Mouse (Mus musculus) intestine, postnatal 0 days (tissue): ENCODE data around the gene Gm12184. TPM values are rescaled to one million over a fixed set of nuclear protein-coding genes. Genes with fewer than 3 reads are reported as not detected.
"Not testable (repeated sequence)": the region's sequence is repeated elsewhere in the genome, so short reads cannot be mapped to it uniquely, and the experiment has no call there.

Experiments used
- ATAC-seq: fragments of 200-750 bp; cut with Nextera tagmentation; 2 replicates; pipeline ENCODE4 v1.8.0; 2017; ENCODE audit warnings: mild to moderate bottlenecking, moderate TSS enrichment, moderate library complexity
- H3K27ac ChIP-seq: fragments of 300-500 bp; sonication (generic); 2 replicates; pipeline ENCODE4 v1.5.1; 2014; ENCODE audit warnings: mild to moderate bottlenecking, low read depth, low read length, moderate library complexity
- H3K27me3 ChIP-seq: fragments of 300-500 bp; sonication (generic); replicated peaks from 2 replicates; pipeline ENCODE4 v1.6.1; 2014; ENCODE audit warnings: low read length, mixed read lengths; ENCODE audit not compliant: control insufficient read depth, insufficient read depth
- H3K36me3 ChIP-seq: fragments of 300-500 bp; sonication (generic); 2 replicates; pipeline ENCODE4 v1.6.1; 2014; ENCODE audit warnings: mild to moderate bottlenecking, moderate library complexity; ENCODE audit not compliant: control insufficient read depth, insufficient read depth
- H3K4me1 ChIP-seq: fragments of 300-500 bp; sonication (generic); replicated peaks from 2 replicates; pipeline ENCODE4 v1.6.1; 2014; ENCODE audit warnings: antibody characterized with exemption, low read length, mixed read lengths; ENCODE audit not compliant: control insufficient read depth, insufficient read depth
- H3K4me2 ChIP-seq: fragments of 300-500 bp; sonication (generic); replicated peaks from 2 replicates; pipeline ENCODE4 v1.6.1; 2014; ENCODE audit warnings: low read depth, mild to moderate bottlenecking, moderate library complexity
- H3K4me3 ChIP-seq: fragments of 300-500 bp; sonication (generic); 2 replicates; pipeline ENCODE4 v1.5.1; 2014; ENCODE audit warnings: low read depth, low read length
- H3K9ac ChIP-seq: fragments of 300-500 bp; sonication (generic); 2 replicates; pipeline ENCODE4 v1.6.1; 2014; ENCODE audit warnings: mild to moderate bottlenecking, low read depth, low read length
- H3K9me3 ChIP-seq: fragments of 300-500 bp; sonication (generic); 2 replicates; pipeline ENCODE4 v1.6.1; 2016; ENCODE audit warnings: mixed run types; ENCODE audit not compliant: control insufficient read depth
- CTCF ChIP-seq: sonication (generic); IDR thresholded peaks from 2 replicates; pipeline ENCODE4 v1.5.1; 2016; ENCODE audit warnings: low read depth, mild to moderate bottlenecking, control low read depth, antibody characterized with exemption, moderate library complexity
- WGBS: fragments of 180-500 bp; shearing (Covaris S2); extraction: QIAGEN DNeasy Blood & Tissue Kit; methylation state at CpG from one replicate; pipeline ENCODE4 v1.1.7; 2014; 5-methylcytosine and 5-hydroxymethylcytosine counted together
- polyA plus RNA-seq: library from polyadenylated mRNA; unstranded; fragments of >200 nt; fragmentation: Nextera tagmentation; extraction: Ambion mirVana; gene quantifications from 2 replicates; pipeline ENCODE4 v1.2.1, GENCODE M21; 2015

The Gm12184 gene
- polyA plus RNA-seq, 1 experiment from 2014 or later: 5.0 TPM

DNA sequence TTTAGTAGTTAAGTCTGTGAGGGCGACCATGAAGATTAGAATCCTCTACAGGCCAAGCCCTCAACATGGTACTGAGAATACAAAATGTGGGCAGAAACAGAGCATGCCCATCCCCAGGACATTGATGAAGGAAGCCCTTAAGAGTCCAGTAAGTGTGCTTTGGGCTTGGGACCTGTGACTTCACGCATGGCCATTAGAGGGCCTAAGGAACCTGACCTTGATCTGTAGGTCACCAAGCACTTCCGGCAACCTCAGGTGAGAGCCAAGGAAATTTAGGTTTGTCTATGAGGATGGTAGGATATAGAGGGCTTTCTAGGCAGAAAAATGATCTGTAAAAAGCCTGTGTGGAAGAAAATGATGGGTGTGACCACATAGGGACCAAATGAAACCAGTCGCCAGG lies 30.2 kb downstream of the Gm12184 start:
- 76% methylated on average over 4 of the region's 4 CpGs for WGBS
- H3K36me3 ChIP-seq: no peaks in the 10 kb centered on the region
- peak; percentile 39 for TF ChIP-seq CTCF
- no peak overlapping the region for H3K9ac ChIP-seq
- H3K4me1 ChIP-seq: 0 out of 2 replicates have a peak, but pooled peaks cover 4% of the 10 kb centered on the region
- H3K9me3 ChIP-seq: no peaks in the 10 kb centered on the region
- no peak for ATAC-seq
- no peaks in the 10 kb centered on the region for H3K27me3 ChIP-seq
- H3K4me3 ChIP-seq: no peak overlapping the region
- H3K27ac ChIP-seq: no peak overlapping the region
- H3K4me2 ChIP-seq: no peak overlapping the region

DNA sequence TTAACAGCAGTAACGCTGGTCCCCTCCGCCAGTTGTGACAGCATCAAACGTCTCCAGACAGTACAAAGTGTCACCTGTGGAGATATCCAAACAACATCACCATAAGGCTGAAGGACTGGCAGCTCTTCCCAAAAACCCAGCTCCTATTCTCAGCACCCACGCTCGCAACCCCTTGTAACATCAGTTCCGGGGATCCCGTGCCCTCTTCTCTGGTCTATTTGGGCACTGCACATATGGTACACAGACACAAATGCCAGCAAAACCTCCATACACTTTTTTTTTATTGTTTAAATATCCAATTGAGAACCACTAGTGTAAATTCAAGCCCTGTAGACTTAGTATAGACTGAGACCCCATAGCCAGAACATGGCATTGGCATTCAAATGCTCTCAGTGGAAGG lies 31.2 kb downstream of the Gm12184 start:
- no peak for ATAC-seq
- Histone ChIP-seq H3K36me3 (no peaks in the 10 kb centered on the region), H3K4me1 (0 out of 2 replicates have a peak, but pooled peaks cover 4% of the 10 kb centered on the region), H3K27me3 (no peaks in the 10 kb centered on the region), H3K4me3 (no peak overlapping the region), H3K9me3 (no peaks in the 10 kb centered on the region), H3K9ac (no peak overlapping the region), H3K4me2 (no peak overlapping the region), H3K27ac (no peak overlapping the region)
- TF ChIP-seq CTCF: no peak
- WGBS: 95% methylated on average over 7 of the region's 7 CpGs

DNA sequence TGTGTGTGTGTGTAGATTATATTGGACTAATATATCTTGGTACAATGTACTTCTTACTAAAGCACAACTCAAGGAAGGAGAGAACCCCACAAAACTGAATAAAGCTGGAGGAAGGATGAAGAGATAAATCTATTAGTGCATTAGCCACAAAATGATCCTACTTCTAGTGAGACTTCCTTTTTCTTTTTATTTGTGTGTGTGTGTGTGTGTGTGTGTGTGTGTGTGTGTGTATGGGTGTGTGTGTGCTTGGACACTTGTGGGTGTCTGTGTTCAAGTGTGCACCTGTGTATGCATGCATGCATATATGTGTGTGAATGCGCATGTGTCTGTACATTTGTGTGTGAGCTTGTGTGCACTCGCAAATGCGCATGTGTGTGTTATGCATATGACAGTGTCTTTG lies 33.3 kb downstream of the Gm12184 start:
- Histone ChIP-seq H3K36me3 (no peaks in the 10 kb centered on the region), H3K27ac (no peak overlapping the region), H3K9me3 (no peaks in the 10 kb centered on the region), H3K27me3 (no peaks in the 10 kb centered on the region), H3K4me1 (no peaks in the 10 kb centered on the region), H3K4me3 (no peak overlapping the region), H3K4me2 (no peak overlapping the region), H3K9ac (no peak overlapping the region)
- no peak for TF ChIP-seq CTCF
- no peak for ATAC-seq
- 95% methylated on average over 3 of the region's 3 CpGs for WGBS

DNA sequence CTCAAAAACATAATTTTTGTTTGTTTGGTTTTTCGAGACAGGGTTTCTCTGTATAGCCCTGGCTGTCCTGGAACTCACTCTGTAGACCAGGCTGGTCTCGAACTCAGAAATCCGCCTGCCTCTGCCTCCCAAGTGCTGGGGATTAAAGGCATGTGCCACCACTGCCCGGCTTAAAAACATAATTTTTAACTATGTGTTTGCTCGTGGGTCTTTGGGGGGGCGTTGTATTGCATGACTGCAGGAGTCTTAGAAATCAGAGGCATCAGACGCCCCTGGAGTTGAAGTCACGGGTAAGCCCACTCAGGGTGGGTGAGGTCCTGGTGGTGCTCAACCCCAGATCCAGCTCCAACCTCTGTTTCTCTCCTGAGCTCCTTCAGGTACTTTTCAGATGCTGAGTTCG lies 34.6 kb downstream of the Gm12184 start:
- H3K4me2 ChIP-seq, ATAC-seq: not testable (repeated sequence)

DNA sequence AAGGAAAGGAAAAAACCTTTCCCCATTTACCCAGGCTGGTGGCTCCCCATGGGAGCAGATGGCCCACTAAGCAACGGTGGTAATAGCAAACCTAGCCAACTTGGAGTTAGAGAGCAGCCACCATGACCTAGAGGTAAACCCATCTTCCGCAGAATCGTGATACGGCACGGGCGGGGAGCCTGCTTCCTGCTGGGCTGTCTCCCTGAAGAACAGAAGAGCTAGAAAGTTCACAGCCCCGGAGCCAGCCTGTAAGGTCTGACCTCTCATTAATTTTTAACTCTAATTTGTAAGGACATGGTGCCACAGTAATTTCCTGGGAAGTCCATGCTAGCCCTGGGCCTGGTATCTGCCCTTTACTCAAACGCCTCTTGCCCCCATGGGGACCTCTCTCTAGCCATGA lies 35.5 kb downstream of the Gm12184 start:
- no peaks in the 10 kb centered on the region for H3K9me3 ChIP-seq
- no peaks in the 10 kb centered on the region for H3K36me3 ChIP-seq
- WGBS: 43% methylated on average over 8 of the region's 8 CpGs
- no peaks in the 10 kb centered on the region for H3K27me3 ChIP-seq
- no peak overlapping the region for H3K4me3 ChIP-seq
- no peak overlapping the region for H3K9ac ChIP-seq
- H3K27ac ChIP-seq: no peak overlapping the region
- TF ChIP-seq CTCF: no peak
- peak overlapping the region; percentile 64 for H3K4me2 ChIP-seq
- no peaks in the 10 kb centered on the region for H3K4me1 ChIP-seq
- ATAC-seq: no peak

More for the DNA sequence above, 34.6 kb downstream of the Gm12184 start:
- WGBS: 90% methylated on average over 9 of the region's 9 CpGs
- H3K27me3 ChIP-seq, H3K36me3 ChIP-seq, H3K9me3 ChIP-seq, H3K9ac ChIP-seq, H3K27ac ChIP-seq, H3K4me1 ChIP-seq, H3K4me3 ChIP-seq: not testable (repeated sequence)

DNA sequence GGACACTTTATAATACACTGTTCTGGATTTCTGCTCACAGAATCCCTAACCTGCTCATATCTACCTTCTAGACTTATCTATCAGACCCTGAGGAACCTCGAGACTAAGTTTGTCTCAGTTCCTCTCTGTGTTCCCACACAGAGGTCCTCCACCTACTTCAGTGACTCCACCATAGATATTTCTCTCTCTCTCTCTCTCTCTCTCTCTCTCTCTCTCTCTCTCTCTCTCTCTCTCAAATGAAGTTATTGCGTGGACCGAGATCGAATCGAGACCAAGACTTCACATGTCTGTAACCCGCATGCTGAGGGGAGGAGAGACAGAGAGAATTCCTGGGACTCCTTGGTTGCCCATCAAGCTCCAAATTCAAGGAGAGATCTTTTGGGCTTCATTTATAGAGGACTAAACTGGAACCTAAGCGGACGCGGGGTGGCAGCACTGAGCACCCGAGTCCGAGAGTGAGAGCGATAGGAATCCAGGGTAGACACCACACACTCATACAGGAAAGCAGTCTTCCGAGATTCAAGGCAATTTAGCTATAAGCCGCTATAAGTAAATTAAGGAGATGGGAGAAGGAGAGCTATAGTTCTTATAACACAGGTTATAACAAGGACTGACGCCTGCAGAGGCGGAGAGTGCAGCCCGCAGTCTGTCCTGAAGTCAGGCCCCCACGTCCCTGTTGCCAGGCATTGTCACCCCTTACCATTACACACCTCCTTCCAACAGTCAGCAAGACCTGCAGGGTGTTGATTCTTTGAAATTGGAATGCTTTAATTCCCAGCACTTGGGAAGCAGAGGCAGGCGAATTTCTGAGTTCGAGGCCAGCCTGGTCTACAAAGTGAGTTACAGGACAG lies 36.3 kb downstream of the Gm12184 start:
- Histone ChIP-seq H3K9ac (no peak overlapping the region), H3K4me3 (peak overlapping the region; percentile 23), H3K9me3 (no peaks in the 10 kb centered on the region), H3K27ac (no peak overlapping the region), H3K36me3 (no peaks in the 10 kb centered on the region), H3K4me1 (no peaks in the 10 kb centered on the region), H3K27me3 (no peaks in the 10 kb centered on the region), H3K4me2 (peak overlapping the region; percentile 64)
- 19% methylated on average over 20 of the region's 20 CpGs for WGBS
- ATAC-seq: peak; percentile 68
- peak; percentile 92 for TF ChIP-seq CTCF
